Mouse (Mus musculus) small intestine, adult 10 weeks (tissue): Measurements from ENCODE around the gene Epha8. TPM values are rescaled to one million over a fixed set of nuclear protein-coding genes. Genes with fewer than 3 reads are reported as not detected.

ENCODE experiments used
- polyA plus RNA-seq: library from polyadenylated mRNA; stranded (reverse); fragments of 350-450 nt; fragmentation: Illumina TruSeq; extraction: RNeasy Lipid Tissue Mini Kit (QIAGEN cat#74804); gene quantifications from one replicate; pipeline ENCODE4 v1.2.3, GENCODE M21; 2014; ENCODE audit warnings: low replicate concordance

Epha8 gene
- polyA plus RNA-seq, result not detected

DNA sequence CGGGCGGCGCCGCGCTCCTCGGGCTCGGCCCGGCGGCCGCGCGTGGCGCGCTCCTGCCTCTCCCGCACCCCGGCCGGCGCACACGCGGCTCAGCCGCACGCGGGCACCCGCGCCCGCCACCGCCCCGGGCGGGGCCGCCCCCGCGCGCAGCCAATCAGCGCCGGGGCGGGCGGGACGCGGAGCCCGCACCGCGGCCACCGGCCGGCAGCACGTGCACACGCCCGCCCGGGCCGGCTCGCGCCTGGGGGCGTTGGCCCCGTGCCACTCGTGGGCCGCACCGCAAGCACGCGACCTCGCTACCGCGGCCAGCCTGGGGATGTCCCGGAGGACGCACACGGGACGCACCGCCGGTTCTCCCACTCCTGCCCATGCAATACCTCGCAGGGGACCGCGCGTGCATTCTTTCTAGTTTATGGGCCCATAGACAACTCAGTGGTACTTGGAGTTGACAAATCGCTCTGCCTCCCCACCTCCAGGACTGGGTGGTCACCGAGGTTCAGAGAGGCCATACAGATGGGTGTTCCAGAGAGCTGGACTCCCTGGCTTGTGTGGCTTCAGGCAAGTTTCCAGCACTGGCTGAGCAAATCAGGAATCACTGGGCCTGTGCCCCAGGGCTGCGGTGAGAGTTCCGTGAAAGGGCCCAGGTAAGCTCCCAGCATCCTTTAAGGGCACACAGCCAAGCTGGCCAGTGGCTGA lies at the start of gene Epha8:
Gene Epha8, minus strand, starts transcription at position 66 of the 696 bp plus-strand sequence.

DNA sequence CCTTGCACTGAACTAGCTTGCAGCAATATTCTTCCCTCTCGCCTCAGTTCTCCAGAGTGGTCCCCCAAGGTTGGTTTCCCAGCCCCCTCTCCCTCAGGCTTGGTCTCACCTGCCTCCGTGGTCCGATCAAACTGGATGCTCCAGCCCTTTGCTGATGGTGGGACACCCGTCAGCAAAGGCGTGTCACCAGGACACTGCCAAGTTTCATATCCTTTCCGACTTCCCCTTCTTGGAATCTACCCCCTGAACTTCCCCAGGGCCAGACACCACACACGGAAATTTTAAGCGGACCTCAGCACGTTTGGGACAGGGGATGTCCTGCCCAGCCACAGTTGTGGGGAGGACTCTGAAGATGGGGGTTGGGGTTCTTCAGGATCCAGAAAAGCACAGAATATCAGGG lies 58.0 kb downstream of the Epha8 start, which contains the start of gene C1qa:
Gene C1qa, minus strand, starts transcription at position 167 of the 400 bp plus-strand sequence.

DNA sequence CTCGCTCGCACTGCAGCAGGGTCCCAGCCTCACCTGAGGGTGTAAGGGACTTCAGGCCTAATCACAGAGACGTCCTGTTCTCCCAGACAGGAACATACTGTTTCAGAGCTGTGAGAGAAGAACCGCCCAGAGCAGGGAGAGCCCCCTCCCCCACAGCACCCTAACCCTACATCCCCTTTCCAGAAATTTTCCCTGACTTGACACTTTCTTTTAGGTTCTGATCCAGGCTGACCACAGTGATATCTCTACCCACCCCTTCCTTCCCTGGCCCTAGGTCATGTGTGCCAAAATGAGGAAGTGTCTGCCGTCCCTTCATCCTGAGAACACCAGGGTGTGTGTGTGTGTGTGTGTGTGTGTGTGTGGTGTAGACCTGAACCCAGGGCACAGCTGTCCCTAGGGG lies 63.8 kb downstream of the Epha8 start, which contains the start of gene C1qc:
Gene C1qc, minus strand, starts transcription at position 255 of the 400 bp plus-strand sequence.

DNA sequence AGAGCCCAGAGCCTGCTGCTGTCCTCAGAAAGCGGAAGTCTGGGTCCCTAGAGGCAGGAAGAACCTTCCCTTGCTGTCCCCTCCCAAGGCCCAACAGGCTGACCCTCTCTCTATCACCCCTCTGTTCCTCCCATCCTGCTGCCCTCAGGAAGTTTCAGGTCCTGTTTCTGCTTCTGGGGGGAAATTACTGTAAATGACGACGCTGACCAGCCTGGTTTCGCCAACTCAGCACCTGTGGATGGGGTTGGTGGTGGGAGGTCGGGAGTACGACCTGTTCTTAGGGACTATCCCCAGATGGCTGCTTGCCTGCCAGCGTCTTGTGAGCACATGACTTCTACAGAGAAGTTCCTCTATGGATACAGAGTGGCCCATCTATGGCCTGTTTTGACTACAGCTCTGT lies 70.5 kb downstream of the Epha8 start, which contains the start of gene C1qb:
Gene C1qb, minus strand, starts transcription at position 87 of the 400 bp plus-strand sequence.

Other genes starting within 250 kb of the Epha8 start
- 1.7 TPM for gene Ephb2, start 120.8 kb downstream of the Epha8 start, polyA plus RNA-seq
- gene C1qb, start 70.6 kb downstream of the Epha8 start, polyA plus RNA-seq, result not detected
- 3.4 TPM for gene C1qc, start 63.8 kb downstream of the Epha8 start, polyA plus RNA-seq
- gene C1qa, start 58.0 kb downstream of the Epha8 start, polyA plus RNA-seq, result 1.6 TPM
- 0.48 TPM for gene Zbtb40, start 92.0 kb upstream of the Epha8 start, polyA plus RNA-seq